Mouse (Mus musculus) brain, embryonic 14.5 days (tissue): ENCODE results near the gene Zfp213.

Experiments used
- CTCF ChIP-seq: fragments of 200-500 bp; IDR thresholded peaks from 2 replicates; pipeline ENCODE4 v1.5.1; 2012; ENCODE audit warnings: inconsistent platforms, mild to moderate bottlenecking, moderate library complexity, borderline replicate concordance; ENCODE audit not compliant: insufficient read depth, insufficient read length; ENCODE audit errors: extremely low read depth
- POLR2A ChIP-seq: fragments of 200-500 bp; IDR thresholded peaks from 2 replicates; pipeline ENCODE4 v1.6.1; 2012; ENCODE audit warnings: mild to moderate bottlenecking, inconsistent platforms, borderline replicate concordance; ENCODE audit not compliant: poor library complexity, insufficient read depth, insufficient read length, severe bottlenecking; ENCODE audit errors: extremely low read depth

- TF ChIP-seq POLR2A, result no peak
- TF ChIP-seq CTCF, result no peak
These were observed 25.6 kb downstream of the Zfp213 start for GRCm38 (mm10) chr17:23538299-23539015.
